Mouse (Mus musculus) stomach, embryonic 16.5 days (tissue): Measurements from ENCODE around the gene Irf6. TPM values are rescaled to one million over a fixed set of nuclear protein-coding genes. Genes with fewer than 3 reads are reported as not detected.

ENCODE experiments used
- polyA plus RNA-seq: library from polyadenylated mRNA; unstranded; fragments of >200 nt; fragmentation: Nextera tagmentation; extraction: Ambion mirVana; gene quantifications from 2 replicates; pipeline ENCODE4 v1.2.1, GENCODE M21; 2015

The Irf6 gene
- polyA plus RNA-seq, 1 experiment from 2014 or later, result 74.0 TPM

Other genes starting within 250 kb of the Irf6 start
- 1.3 and 1.5 TPM in 2 replicates for gene Syt14, start 117.3 kb upstream of the Irf6 start, polyA plus RNA-seq
- gene Diexf, start 22.8 kb upstream of the Irf6 start, polyA plus RNA-seq, result 6.6 and 6.8 TPM in 2 replicates
- 15.8 and 17.7 TPM in 2 replicates for gene A130010J15Rik, start 14.9 kb downstream of the Irf6 start, polyA plus RNA-seq
- 5.0 and 8.5 TPM in 2 replicates for gene Traf3ip3, start 48.6 kb downstream of the Irf6 start, polyA plus RNA-seq
- 17.6 and 24.6 TPM in 2 replicates for gene Lamb3, start 54.6 kb downstream of the Irf6 start, polyA plus RNA-seq
- 2.1 and 3.0 TPM in 2 replicates for gene Hsd11b1, start 111.0 kb downstream of the Irf6 start, polyA plus RNA-seq
- gene G0s2, start 120.1 kb downstream of the Irf6 start, polyA plus RNA-seq, result 36.5 and 46.7 TPM in 2 replicates
- gene Camk1g, start 217.2 kb downstream of the Irf6 start, polyA plus RNA-seq, result 7.9 and 8.4 TPM in 2 replicates